Mouse (Mus musculus): ENCODE measurements around the gene Mrpl10. TPM values are rescaled to one million over a fixed set of nuclear protein-coding genes. Genes with fewer than 3 reads are reported as not detected.

The Mrpl10 gene
- polyA plus RNA-seq, 1 experiment from 2014 or later: 85.5 TPM

DNA sequence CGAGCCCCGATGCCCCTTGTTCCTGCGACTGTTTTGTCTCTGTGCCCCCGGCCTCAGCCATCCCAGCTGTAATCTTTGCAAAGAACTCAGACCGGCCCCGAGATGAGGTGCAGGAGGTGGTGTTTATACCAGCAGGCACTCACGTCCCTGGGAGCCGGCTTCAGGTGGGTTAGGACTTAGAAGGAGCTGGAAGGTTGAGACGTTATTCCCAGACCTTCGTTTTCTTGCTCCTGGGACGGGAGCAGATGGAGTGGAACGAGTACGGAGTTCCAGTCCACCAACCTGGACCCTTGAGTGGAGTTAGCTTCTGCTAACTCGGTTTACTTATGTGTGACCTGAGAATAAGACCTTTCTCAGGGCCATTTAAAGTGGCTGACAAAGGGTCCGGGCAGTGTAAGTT, 10.9 kb upstream of the Mrpl10 start:
- 13% methylated on average over 15 of the region's 15 CpGs for WGBS

DNA sequence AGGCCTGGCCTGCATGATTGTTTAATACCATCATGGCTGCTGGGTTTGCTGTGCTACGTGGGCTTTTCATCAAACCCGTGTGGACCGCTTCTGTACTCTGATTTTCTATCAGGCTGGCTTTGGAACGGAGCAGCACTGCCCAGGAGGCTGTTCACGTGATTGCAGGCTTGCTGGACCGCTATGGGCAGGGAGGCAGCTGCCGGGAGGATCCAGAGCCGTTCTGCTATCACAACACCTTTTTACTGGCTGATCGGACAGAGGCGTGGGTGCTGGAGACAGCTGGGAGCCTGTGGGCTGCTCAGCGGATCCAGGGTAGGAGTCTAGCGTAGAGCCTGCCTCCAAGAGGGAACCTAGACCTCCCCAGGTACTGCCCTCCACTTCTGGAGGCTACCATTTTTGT, 9.4 kb upstream of the Mrpl10 start:
- no peak overlapping the region for H3K4me3 ChIP-seq (ENCODE audit: low read depth, low read length)
- 71% methylated on average over 12 of the region's 12 CpGs for WGBS
- ATAC-seq (ENCODE audit: insufficient read depth): no peak

More for the DNA sequence above, 10.9 kb upstream of the Mrpl10 start:
- Histone ChIP-seq H3K27ac (ENCODE audit: low read depth) (peak overlapping the region; percentile 78; the same call in 1 of the 2 replicates), H3K27me3 (ENCODE audit: insufficient read depth, low read length) (no peaks in the 10 kb centered on the region), H3K36me3 (ENCODE audit: insufficient read depth) (peaks cover 18% of the 10 kb centered on the region; the same call in 1 of the 2 replicates), H3K4me2 (peak overlapping the region; percentile 82), H3K4me3 (ENCODE audit: low read depth, low read length) (peak overlapping the region; percentile 57), H3K9ac (peak overlapping the region; percentile 65), H3K4me1 (ENCODE audit: insufficient read depth) (peaks cover 4% of the 10 kb centered on the region), H3K9me3 (ENCODE audit: low read depth, low read length) (no peaks in the 10 kb centered on the region)
- TF ChIP-seq CTCF (IDR thresholded peaks at IDR 0.05; ENCODE audit: low read depth): no peak
- ATAC-seq (ENCODE audit: insufficient read depth) (no peak), DNase-seq (no peak)

DNA sequence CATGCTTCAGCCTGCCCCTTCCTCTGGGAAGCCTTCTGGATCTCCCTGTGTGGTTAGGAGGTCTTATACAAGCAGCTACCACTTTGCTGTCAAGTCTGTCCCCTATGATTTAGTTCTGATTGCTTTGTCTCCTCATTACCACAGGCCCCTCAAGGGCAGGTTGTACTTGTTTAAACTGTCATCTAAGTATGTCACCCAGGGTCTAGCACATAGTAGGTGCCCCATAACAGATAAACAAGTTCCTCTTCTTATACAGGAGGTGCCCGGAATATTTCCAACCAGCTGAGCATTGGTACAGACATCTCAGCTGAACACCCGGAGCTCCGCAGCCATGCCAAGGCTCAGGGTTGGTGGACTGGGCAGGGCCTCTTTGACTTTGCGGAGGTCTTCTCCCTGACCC, 8.9 kb upstream of the Mrpl10 start:
- Histone ChIP-seq H3K27ac (ENCODE audit: low read depth) (no peak overlapping the region), H3K9me3 (ENCODE audit: low read depth, low read length) (no peaks in the 10 kb centered on the region), H3K9ac (no peak overlapping the region), H3K36me3 (ENCODE audit: insufficient read depth) (peaks cover 18% of the 10 kb centered on the region; the same call in 1 of the 2 replicates), H3K4me3 (ENCODE audit: low read depth, low read length) (no peak overlapping the region), H3K4me1 (ENCODE audit: insufficient read depth) (no peaks in the 10 kb centered on the region), H3K4me2 (no peak overlapping the region), H3K27me3 (ENCODE audit: insufficient read depth, low read length) (no peaks in the 10 kb centered on the region)
- 89% methylated on average over 4 of the region's 4 CpGs for WGBS
- TF ChIP-seq CTCF (IDR thresholded peaks at IDR 0.05; ENCODE audit: low read depth): no peak
- no peak for ATAC-seq (ENCODE audit: insufficient read depth)
- DNase-seq: no peak

More for the DNA sequence above, 9.4 kb upstream of the Mrpl10 start:
- DNase-seq: no peak
- Histone ChIP-seq H3K4me1 (ENCODE audit: insufficient read depth) (no peaks in the 10 kb centered on the region), H3K9me3 (ENCODE audit: low read depth, low read length) (no peaks in the 10 kb centered on the region), H3K27ac (ENCODE audit: low read depth) (no peak overlapping the region), H3K36me3 (ENCODE audit: insufficient read depth) (peaks cover 18% of the 10 kb centered on the region; the same call in 1 of the 2 replicates), H3K4me2 (no peak overlapping the region), H3K27me3 (ENCODE audit: insufficient read depth, low read length) (no peaks in the 10 kb centered on the region), H3K9ac (no peak overlapping the region)
- no peak for TF ChIP-seq CTCF (IDR thresholded peaks at IDR 0.05; ENCODE audit: low read depth)

DNA sequence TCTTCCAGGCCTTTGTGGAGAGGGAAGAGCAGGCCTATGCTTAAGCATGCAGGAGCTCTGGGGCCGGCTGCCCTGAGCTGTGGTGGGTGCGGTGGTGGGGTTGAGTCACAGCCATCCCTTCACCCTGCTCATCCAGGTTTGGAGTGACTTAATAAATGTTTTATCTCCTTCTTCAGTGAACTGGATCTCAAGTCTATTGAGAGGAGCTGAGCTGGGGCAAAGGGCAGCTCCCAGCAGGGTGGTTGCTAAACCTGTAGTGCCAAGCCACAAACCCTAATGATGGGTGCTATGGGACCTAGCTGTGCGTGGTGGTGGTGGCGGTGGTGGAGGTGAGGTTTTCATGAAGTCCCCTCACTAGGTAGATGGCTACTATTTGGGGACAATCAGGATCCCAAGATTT, 7.6 kb upstream of the Mrpl10 start:
- peaks cover 18% of the 10 kb centered on the region; the same call in 1 of the 2 replicates for H3K36me3 ChIP-seq (ENCODE audit: insufficient read depth)
- H3K4me3 ChIP-seq (ENCODE audit: low read depth, low read length): no peak overlapping the region
- no peak for ATAC-seq (ENCODE audit: insufficient read depth)
- H3K27me3 ChIP-seq (ENCODE audit: insufficient read depth, low read length): no peaks in the 10 kb centered on the region
- DNase-seq: no peak
- no peaks in the 10 kb centered on the region for H3K4me1 ChIP-seq (ENCODE audit: insufficient read depth)
- no peak overlapping the region for H3K9ac ChIP-seq
- no peak for TF ChIP-seq CTCF (IDR thresholded peaks at IDR 0.05; ENCODE audit: low read depth)
- no peak overlapping the region for H3K4me2 ChIP-seq
- no peak overlapping the region for H3K27ac ChIP-seq (ENCODE audit: low read depth)
- WGBS: 93% methylated on average over 4 of the region's 4 CpGs
- H3K9me3 ChIP-seq (ENCODE audit: low read depth, low read length): no peaks in the 10 kb centered on the region

DNA sequence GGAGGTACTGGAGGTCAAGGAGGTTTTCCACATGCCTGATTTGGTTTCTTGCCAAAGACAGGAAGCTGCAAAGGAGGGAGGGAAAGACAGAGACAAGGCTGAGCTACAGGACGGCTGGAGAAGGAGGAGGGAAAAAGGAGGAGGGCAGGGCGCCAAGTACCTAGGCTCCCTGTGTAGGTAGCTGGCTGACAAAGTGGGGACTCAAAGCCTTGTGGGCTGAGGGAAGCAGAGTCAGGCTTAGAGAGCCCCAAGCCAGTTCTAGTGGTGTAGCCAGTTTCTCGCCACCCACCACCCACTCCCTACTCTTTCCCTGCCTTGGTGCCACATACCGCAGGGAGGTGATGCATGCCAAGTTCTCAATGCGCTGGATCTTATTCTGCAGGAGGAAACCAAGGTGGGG, 5.2 kb upstream of the Mrpl10 start:
- H3K4me2 ChIP-seq: no peak overlapping the region
- no peak overlapping the region for H3K9ac ChIP-seq
- ATAC-seq (ENCODE audit: insufficient read depth) (no peak), DNase-seq (no peak)
- TF ChIP-seq CTCF (IDR thresholded peaks at IDR 0.05; ENCODE audit: low read depth): no peak
- no peaks in the 10 kb centered on the region for H3K4me1 ChIP-seq (ENCODE audit: insufficient read depth)
- H3K36me3 ChIP-seq (ENCODE audit: insufficient read depth): peaks cover 18% of the 10 kb centered on the region; the same call in 1 of the 2 replicates
- no peak overlapping the region for H3K27ac ChIP-seq (ENCODE audit: low read depth)
- no peak overlapping the region for H3K4me3 ChIP-seq (ENCODE audit: low read depth, low read length)
- 71% methylated on average over 5 of the region's 5 CpGs for WGBS
- no peaks in the 10 kb centered on the region for H3K9me3 ChIP-seq (ENCODE audit: low read depth, low read length)
- no peaks in the 10 kb centered on the region for H3K27me3 ChIP-seq (ENCODE audit: insufficient read depth, low read length)

DNA sequence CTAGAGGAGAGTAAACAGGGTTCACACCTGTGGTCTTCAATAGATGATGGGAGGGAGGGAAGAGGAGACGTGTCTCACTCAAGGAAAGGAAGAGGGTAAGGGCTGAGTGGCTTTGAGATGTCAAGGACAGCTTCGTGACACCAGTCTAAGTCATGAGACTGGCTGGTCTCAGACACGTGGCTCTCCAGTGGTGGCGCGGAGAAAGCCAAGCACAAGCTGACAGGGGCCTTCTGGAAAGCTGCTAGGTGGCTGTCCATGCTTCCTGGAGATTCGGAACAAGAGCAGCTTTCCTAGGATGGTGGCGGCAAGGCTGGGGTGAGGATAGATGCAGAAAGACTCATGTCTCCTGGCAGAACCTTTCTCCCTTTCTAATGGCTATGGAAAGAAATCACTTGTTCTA, 2.5 kb upstream of the Mrpl10 start:
- no peaks in the 10 kb centered on the region for H3K27me3 ChIP-seq (ENCODE audit: insufficient read depth, low read length)
- no peak overlapping the region for H3K9ac ChIP-seq
- H3K36me3 ChIP-seq (ENCODE audit: insufficient read depth): peaks cover 4% of the 10 kb centered on the region; the same call in 1 of the 2 replicates
- no peaks in the 10 kb centered on the region for H3K9me3 ChIP-seq (ENCODE audit: low read depth, low read length)
- H3K27ac ChIP-seq (ENCODE audit: low read depth): no peak overlapping the region
- no peaks in the 10 kb centered on the region for H3K4me1 ChIP-seq (ENCODE audit: insufficient read depth)
- no peak for ATAC-seq (ENCODE audit: insufficient read depth)
- WGBS: 60% methylated on average over 7 of the region's 7 CpGs
- TF ChIP-seq CTCF (IDR thresholded peaks at IDR 0.05; ENCODE audit: low read depth): no peak
- no peak for DNase-seq
- H3K4me2 ChIP-seq: no peak overlapping the region
- H3K4me3 ChIP-seq (ENCODE audit: low read depth, low read length): no peak overlapping the region

DNA sequence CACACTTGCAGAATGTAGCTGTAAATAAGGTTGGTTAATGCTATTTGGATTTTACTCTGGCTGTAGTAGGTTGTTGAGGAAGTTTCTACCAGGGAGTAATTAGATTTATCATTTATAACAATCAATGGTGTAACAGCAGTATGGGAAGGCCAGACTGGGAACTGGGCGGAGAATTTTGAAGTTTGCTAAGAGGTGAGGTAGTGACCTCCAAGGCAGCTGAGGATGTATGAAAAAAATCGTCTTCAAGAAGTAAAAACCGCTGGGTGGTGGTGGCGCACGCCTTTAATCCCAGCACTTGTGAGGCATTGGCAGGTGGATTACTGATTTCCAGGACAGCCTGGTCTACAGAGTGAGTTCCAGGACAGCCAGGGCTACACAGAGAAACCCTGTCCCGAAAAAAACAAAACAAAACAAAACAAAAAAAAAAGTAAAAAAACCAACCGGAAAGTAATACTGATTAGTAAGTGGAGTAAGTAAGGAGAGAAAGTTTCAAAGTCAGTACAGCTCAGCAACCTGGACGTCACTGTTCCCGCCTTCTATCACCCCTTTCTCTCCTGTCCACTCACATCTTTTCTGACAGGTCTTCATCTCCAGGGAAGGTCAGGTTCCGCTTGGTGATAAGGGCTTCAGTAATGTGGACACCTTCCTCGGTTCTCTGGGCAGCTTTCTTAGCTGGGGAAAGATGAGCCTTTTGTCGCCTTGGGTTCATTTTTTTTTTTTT, 899 bp upstream of the Mrpl10 start:
- H3K27me3 ChIP-seq (ENCODE audit: insufficient read depth, low read length): no peaks in the 10 kb centered on the region
- H3K9me3 ChIP-seq (ENCODE audit: low read depth, low read length): no peaks in the 10 kb centered on the region
- 36% methylated on average over 12 of the region's 12 CpGs for WGBS
- 0 out of 2 replicates have a peak, but pooled peaks cover 7% of the 10 kb centered on the region for H3K36me3 ChIP-seq (ENCODE audit: insufficient read depth)
- no peak for TF ChIP-seq CTCF (IDR thresholded peaks at IDR 0.05; ENCODE audit: low read depth)
- peak overlapping the region; percentile 80 for H3K4me3 ChIP-seq (ENCODE audit: low read depth, low read length)
- no peak overlapping the region for H3K27ac ChIP-seq (ENCODE audit: low read depth)
- H3K9ac ChIP-seq: peak overlapping the region; percentile 32; the same call in 1 of the 2 replicates
- no peaks in the 10 kb centered on the region for H3K4me1 ChIP-seq (ENCODE audit: insufficient read depth)
- peak overlapping the region; percentile 63 for H3K4me2 ChIP-seq
- no peak for ATAC-seq (ENCODE audit: insufficient read depth)
- DNase-seq: no peak

Data from lung, embryonic 14.5 days (tissue).